Mouse (Mus musculus): ENCODE measurements around the gene Arhgap17. TPM values are rescaled to one million over a fixed set of nuclear protein-coding genes. Genes with fewer than 3 reads are reported as not detected.

The Arhgap17 gene
- 12.7 TPM for polyA plus RNA-seq (2014; fragmentation: Illumina TruSeq; extraction: RNeasy Lipid Tissue Mini Kit (QIAGEN cat#74804); ENCODE audit: low read depth, low replicate concordance)

GRCm38 (mm10) chr7:123369759-123370481 is at the start of gene Arhgap17, which contains the start of gene Lcmt1:
Arhgap17 (minus strand) TSS chr7:123369915.
Lcmt1 (plus strand) TSS chr7:123369784.

Other genes starting within 250 kb of the Arhgap17 start
- 32.8 TPM for gene Tnrc6a, start 246.0 kb downstream of the Arhgap17 start, polyA plus RNA-seq (2014; fragmentation: Illumina TruSeq; extraction: RNeasy Lipid Tissue Mini Kit (QIAGEN cat#74804); ENCODE audit: low read depth, low replicate concordance)
- not detected for gene Slc5a11, start 155.1 kb downstream of the Arhgap17 start, polyA plus RNA-seq (2014; fragmentation: Illumina TruSeq; extraction: RNeasy Lipid Tissue Mini Kit (QIAGEN cat#74804); ENCODE audit: low read depth, low replicate concordance)
- gene Lcmt1, start 131 bp downstream of the Arhgap17 start, polyA plus RNA-seq (2014; fragmentation: Illumina TruSeq; extraction: RNeasy Lipid Tissue Mini Kit (QIAGEN cat#74804); ENCODE audit: low read depth, low replicate concordance), result 29.8 TPM
- 2.6 TPM for gene Aqp8, start 92.4 kb upstream of the Arhgap17 start, polyA plus RNA-seq (2014; fragmentation: Illumina TruSeq; extraction: RNeasy Lipid Tissue Mini Kit (QIAGEN cat#74804); ENCODE audit: low read depth, low replicate concordance)
- gene Zkscan2, start 130.5 kb upstream of the Arhgap17 start, polyA plus RNA-seq (2014; fragmentation: Illumina TruSeq; extraction: RNeasy Lipid Tissue Mini Kit (QIAGEN cat#74804); ENCODE audit: low read depth, low replicate concordance), result 0.24 TPM

Measured in heart, adult 10 weeks (tissue).